Mouse (Mus musculus) heart, postnatal 0 days (tissue): ENCODE measurements around the gene Slc35f6. TPM values are rescaled to one million over a fixed set of nuclear protein-coding genes. Genes with fewer than 3 reads are reported as not detected.

Source experiments
- ATAC-seq: fragments of 200-750 bp; cut with Nextera tagmentation; 2 replicates; pipeline ENCODE4 v1.8.0; 2017; ENCODE audit warnings: low read depth, moderate number of reproducible peaks, moderate library complexity; ENCODE audit not compliant: insufficient read depth
- DNase-seq: peaks from one replicate; pipeline ENCODE4 v3.0.0-alpha.2; 2016; ENCODE audit warnings: low spot score
- H3K27ac ChIP-seq: fragments of 300-500 bp; sonication (generic); 2 replicates; pipeline ENCODE4 v1.5.1; 2014; ENCODE audit warnings: low read depth, mild to moderate bottlenecking
- H3K27me3 ChIP-seq: fragments of 300-500 bp; sonication (generic); 2 replicates; pipeline ENCODE4 v1.6.1; 2014; ENCODE audit warnings: low read length, mixed read lengths; ENCODE audit not compliant: control insufficient read depth, insufficient read depth
- H3K36me3 ChIP-seq: fragments of 300-500 bp; sonication (generic); replicated peaks from 2 replicates; pipeline ENCODE4 v1.6.1; 2014; ENCODE audit warnings: low read length, mixed read lengths; ENCODE audit not compliant: control insufficient read depth, insufficient read depth
- H3K4me1 ChIP-seq: fragments of 300-500 bp; sonication (generic); 2 replicates; pipeline ENCODE4 v1.6.1; 2014; ENCODE audit warnings: antibody characterized with exemption; ENCODE audit not compliant: control insufficient read depth, insufficient read depth
- H3K4me2 ChIP-seq: fragments of 300-500 bp; sonication (generic); 2 replicates; pipeline ENCODE4 v1.6.1; 2014; ENCODE audit warnings: low read depth, mild to moderate bottlenecking, low read length, moderate library complexity
- H3K4me3 ChIP-seq: fragments of 300-500 bp; sonication (generic); 2 replicates; pipeline ENCODE4 v1.5.1; 2014; ENCODE audit warnings: low read depth, low read length
- H3K9ac ChIP-seq: fragments of 300-500 bp; sonication (generic); replicated peaks from 2 replicates; pipeline ENCODE4 v1.6.1; 2014; ENCODE audit warnings: low read depth, low read length, mixed read lengths
- H3K9me3 ChIP-seq: fragments of 300-500 bp; sonication (generic); replicated peaks from 2 replicates; pipeline ENCODE4 v1.6.1; 2016; ENCODE audit warnings: low read length; ENCODE audit not compliant: control insufficient read depth
- CTCF ChIP-seq: IDR thresholded peaks from 2 replicates; pipeline ENCODE4 v1.5.1; 2016; ENCODE audit warnings: antibody characterized with exemption, control low read depth, low read depth
- EP300 ChIP-seq: IDR thresholded peaks from 2 replicates; pipeline ENCODE4 v1.6.1; 2016; ENCODE audit warnings: antibody characterized with exemption, low read depth
- WGBS: fragments of 180-500 bp; shearing (Covaris S2); extraction: QIAGEN DNeasy Blood & Tissue Kit; methylation state at CpG from one replicate; pipeline ENCODE4 v1.1.7; 2014; 5-methylcytosine and 5-hydroxymethylcytosine counted together
- polyA plus RNA-seq: library from polyadenylated mRNA; unstranded; fragments of >200 nt; fragmentation: Nextera tagmentation; extraction: Ambion mirVana; gene quantifications from 2 replicates; pipeline ENCODE4 v1.2.1, GENCODE M21; 2015
- total RNA-seq: library from RNA; depleted of rRNA; stranded (reverse); fragments of >200 nt; gene quantifications from 2 replicates; pipeline ENCODE4 v1.2.3, GENCODE M21; 2014; ENCODE audit warnings: low replicate concordance

Gene Slc35f6
- total and polyA plus RNA-seq, 2 experiments from 2014 or later: 30.5 to 86.8 TPM

DNA sequence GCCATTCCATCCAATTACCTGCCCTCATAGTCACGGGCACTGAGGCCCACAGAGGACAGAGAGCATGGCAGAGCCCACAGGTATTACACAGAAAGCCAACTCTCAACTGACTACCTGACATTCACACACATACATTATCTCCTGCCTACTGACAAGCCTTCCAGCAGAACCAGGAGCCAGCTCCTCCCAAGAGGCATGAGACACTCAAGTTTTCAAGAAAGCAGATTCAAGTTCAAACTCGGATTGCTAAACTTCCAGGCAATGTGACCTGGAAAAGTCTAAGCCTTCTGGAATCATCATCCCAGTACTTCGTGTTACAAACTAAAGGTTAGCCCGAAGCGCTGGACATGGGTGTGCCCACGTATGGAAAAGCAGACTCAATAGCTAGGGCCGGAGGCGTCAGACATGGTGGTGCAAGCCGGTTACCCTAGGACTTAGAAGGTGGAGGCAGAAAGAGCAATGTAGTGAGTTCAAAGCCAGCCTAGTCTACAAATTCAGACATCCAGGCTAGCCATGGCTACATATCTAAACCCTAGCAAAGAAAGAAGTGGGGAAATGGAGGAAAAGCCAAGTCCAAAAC lies 26.4 kb upstream of the Slc35f6 start:
- no peaks in the 10 kb centered on the region for H3K36me3 ChIP-seq
- no peak overlapping the region for H3K4me2 ChIP-seq
- H3K9me3 ChIP-seq: no peaks in the 10 kb centered on the region
- peaks cover 25% of the 10 kb centered on the region for H3K4me1 ChIP-seq
- 91% methylated on average over 9 of the region's 9 CpGs for WGBS
- DNase-seq (no peak), ATAC-seq (no peak)
- H3K27ac ChIP-seq: no peak overlapping the region
- H3K9ac ChIP-seq: no peak overlapping the region
- H3K27me3 ChIP-seq: peaks cover 14% of the 10 kb centered on the region
- no peak for TF ChIP-seq CTCF
- no peak for TF ChIP-seq EP300
- no peak overlapping the region for H3K4me3 ChIP-seq

DNA sequence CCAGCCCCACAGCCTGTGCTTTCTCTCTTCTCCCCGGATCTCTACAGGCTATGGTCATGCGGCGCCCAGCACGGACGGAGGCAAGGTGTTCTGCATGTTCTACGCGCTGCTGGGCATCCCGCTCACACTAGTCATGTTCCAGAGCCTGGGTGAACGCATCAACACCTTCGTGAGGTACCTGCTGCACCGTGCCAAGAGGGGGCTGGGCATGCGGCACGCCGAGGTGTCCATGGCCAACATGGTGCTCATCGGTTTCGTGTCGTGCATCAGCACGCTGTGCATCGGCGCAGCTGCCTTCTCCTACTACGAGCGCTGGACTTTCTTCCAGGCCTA lies 25.9 kb upstream of the Slc35f6 start:
- no peak overlapping the region for H3K27ac ChIP-seq
- no peaks in the 10 kb centered on the region for H3K9me3 ChIP-seq
- TF ChIP-seq EP300: no peak
- no peak for TF ChIP-seq CTCF
- peaks cover 30% of the 10 kb centered on the region for H3K4me1 ChIP-seq
- peaks cover 14% of the 10 kb centered on the region for H3K27me3 ChIP-seq
- no peak overlapping the region; the same call in 1 of the 2 replicates for H3K4me2 ChIP-seq
- DNase-seq (no peak), ATAC-seq (no peak)
- 68% methylated on average over 22 of the region's 22 CpGs for WGBS
- H3K36me3 ChIP-seq: no peaks in the 10 kb centered on the region
- H3K9ac ChIP-seq: no peak overlapping the region
- peak overlapping the region; percentile 11; the same call in 1 of the 2 replicates for H3K4me3 ChIP-seq

DNA sequence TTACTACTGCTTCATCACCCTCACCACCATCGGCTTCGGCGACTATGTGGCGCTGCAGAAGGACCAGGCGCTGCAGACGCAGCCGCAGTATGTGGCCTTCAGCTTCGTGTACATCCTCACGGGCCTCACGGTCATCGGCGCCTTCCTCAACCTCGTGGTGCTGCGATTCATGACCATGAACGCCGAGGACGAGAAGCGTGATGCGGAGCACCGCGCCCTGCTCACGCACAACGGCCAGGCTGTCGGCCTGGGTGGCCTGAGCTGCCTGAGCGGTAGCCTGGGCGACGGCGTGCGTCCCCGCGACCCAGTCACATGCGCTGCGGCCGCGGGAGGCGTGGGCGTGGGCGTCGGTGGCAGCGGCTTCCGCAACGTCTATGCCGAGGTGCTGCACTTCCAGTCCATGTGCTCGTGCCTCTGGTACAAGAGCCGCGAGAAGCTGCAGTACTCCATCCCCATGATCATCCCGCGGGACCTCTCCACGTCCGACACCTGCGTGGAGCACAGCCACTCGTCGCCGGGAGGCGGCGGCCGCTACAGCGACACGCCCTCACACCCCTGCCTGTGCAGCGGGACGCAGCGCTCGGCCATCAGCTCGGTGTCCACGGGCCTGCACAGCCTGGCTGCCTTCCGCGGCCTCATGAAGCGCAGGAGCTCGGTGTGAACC lies 25.4 kb upstream of the Slc35f6 start:
- Histone ChIP-seq H3K4me2 (peak overlapping the region; percentile 34), H3K9me3 (no peaks in the 10 kb centered on the region), H3K4me1 (peaks cover 33% of the 10 kb centered on the region), H3K27me3 (peaks cover 14% of the 10 kb centered on the region), H3K27ac (no peak overlapping the region), H3K36me3 (no peaks in the 10 kb centered on the region), H3K9ac (0 out of 2 replicates have a peak overlapping the region, but pooled peaks have one; percentile 3), H3K4me3 (peak overlapping the region; percentile 11)
- DNase-seq: no peak
- ATAC-seq: no peak
- WGBS: 23% methylated on average over 69 of the region's 69 CpGs
- TF ChIP-seq EP300 (no peak), CTCF (no peak)

DNA sequence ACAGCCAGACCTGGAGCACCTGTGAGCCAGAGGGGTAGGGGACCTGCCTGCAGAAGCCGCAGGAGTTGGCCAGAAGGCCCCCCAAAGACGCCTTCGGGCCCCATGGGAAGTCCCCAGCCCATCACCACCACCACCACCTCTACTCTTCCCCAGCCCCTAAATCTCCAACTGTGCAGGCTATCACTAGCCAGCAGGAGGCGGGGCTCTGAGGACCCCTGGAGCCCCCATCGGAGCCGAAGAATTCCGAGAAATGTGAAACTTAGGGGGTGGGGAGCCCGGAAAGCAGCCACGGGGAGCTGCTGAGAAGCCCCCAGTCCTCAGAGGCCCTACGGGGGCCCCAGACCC lies 24.9 kb upstream of the Slc35f6 start:
- H3K4me1 ChIP-seq: peaks cover 28% of the 10 kb centered on the region
- no peak overlapping the region for H3K27ac ChIP-seq
- H3K36me3 ChIP-seq: no peaks in the 10 kb centered on the region
- no peak for ATAC-seq
- H3K4me2 ChIP-seq: peak overlapping the region; percentile 34
- 27% methylated on average over 10 of the region's 10 CpGs for WGBS
- H3K4me3 ChIP-seq: peak overlapping the region; percentile 11
- TF ChIP-seq EP300: no peak
- TF ChIP-seq CTCF: no peak
- DNase-seq: no peak
- 0 out of 2 replicates have a peak overlapping the region, but pooled peaks have one; percentile 3 for H3K9ac ChIP-seq
- peaks cover 14% of the 10 kb centered on the region for H3K27me3 ChIP-seq
- no peaks in the 10 kb centered on the region for H3K9me3 ChIP-seq

DNA sequence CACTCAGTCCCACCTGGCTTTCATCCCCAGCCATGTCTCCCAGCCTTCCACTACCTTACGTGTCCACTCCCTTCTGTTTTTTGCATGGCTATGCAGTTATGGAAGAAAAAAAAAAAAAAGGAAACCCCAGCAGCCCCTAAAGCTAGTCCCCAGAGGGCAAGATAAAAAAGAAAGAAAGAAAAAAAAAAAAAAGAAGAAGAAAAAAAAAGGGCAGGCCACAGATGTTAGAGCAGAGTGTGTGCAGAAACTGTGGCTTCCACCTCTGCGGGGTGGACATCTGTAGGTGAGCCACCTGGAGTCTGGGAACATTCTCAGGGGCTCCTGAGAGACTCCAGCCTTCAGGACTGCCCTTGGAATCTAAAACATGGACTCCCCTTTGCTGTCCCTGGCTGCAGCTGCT lies 24.4 kb upstream of the Slc35f6 start:
- WGBS: 84% methylated on average over 2 of the region's 2 CpGs
- H3K27me3 ChIP-seq: peaks cover 14% of the 10 kb centered on the region
- ATAC-seq: no peak
- no peak overlapping the region for H3K9ac ChIP-seq
- no peak overlapping the region for H3K27ac ChIP-seq
- H3K9me3 ChIP-seq: no peaks in the 10 kb centered on the region
- no peak for DNase-seq
- TF ChIP-seq EP300 (no peak), CTCF (no peak)
- H3K4me3 ChIP-seq: no peak overlapping the region
- H3K4me2 ChIP-seq: no peak overlapping the region
- no peaks in the 10 kb centered on the region for H3K36me3 ChIP-seq
- peaks cover 22% of the 10 kb centered on the region for H3K4me1 ChIP-seq

DNA sequence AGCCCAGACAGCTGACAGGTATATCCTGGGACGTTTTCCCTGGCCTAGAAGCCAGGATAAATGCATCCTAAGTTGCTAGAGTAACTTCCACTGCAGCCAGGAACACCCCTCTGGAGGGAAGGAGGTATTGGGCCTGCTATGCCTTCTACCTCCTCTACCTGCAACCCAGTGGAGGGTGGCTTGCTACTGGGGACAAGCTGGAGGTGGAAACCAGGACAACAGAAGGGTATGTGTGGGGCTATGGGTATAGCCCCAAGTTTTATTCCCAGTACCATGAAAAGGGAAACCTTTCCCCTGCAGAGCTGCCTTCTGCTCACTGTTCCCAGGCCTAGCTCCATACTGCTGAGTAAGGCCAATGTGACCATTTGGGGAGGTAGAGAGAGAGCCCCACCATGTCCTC lies 23.4 kb upstream of the Slc35f6 start:
- Histone ChIP-seq H3K4me1 (peaks cover 20% of the 10 kb centered on the region), H3K27me3 (peaks cover 14% of the 10 kb centered on the region), H3K27ac (no peak overlapping the region), H3K9ac (no peak overlapping the region), H3K4me3 (no peak overlapping the region), H3K36me3 (no peaks in the 10 kb centered on the region), H3K4me2 (no peak overlapping the region), H3K9me3 (no peaks in the 10 kb centered on the region)
- TF ChIP-seq CTCF (no peak), EP300 (no peak)
- whole genome bisulfite sequencing: 59% methylated on average over 1 of the region's 1 CpGs
- ATAC-seq (no peak), DNase-seq (no peak)
